Comparison of ENCODE assay signal across 8 mouse cellular contexts in genomic region chr6:111372626-111373380, GRCm38 (mm10).
A peak's percentile ranks its signal among the peaks of the same experiment; 100 is the strongest.
DNase-seq lines count a peak whose midpoint lies in the region; ATAC-seq and TF ChIP-seq lines count a peak whose summit lies in the region.

No protein-coding gene starts in this region.

- no peak overlapping the region for H3K4me3 ChIP-seq in heart, embryonic 11.5 days (ENCODE audit: low read depth, low read length)
- no peak overlapping the region for H3K4me3 ChIP-seq in layer of hippocampus, adult 2 months
- no peak overlapping the region for H3K4me3 ChIP-seq in neural tube, embryonic 12.5 days
- H3K4me3 ChIP-seq in intestine, embryonic 16.5 days (ENCODE audit: low read length): no peak overlapping the region

- H3K4me1 ChIP-seq in heart, embryonic 11.5 days (ENCODE audit: control insufficient read depth, insufficient read depth, low read length): peaks cover 7% of the 10 kb centered on the region; the same call in 1 of the 2 replicates
- H3K4me1 ChIP-seq in neural tube, embryonic 12.5 days: peaks cover 23% of the 10 kb centered on the region
- H3K4me1 ChIP-seq in intestine, embryonic 16.5 days (ENCODE audit: control insufficient read depth, insufficient read depth, low read length): no peaks in the 10 kb centered on the region

- H3K36me3 ChIP-seq in heart, embryonic 11.5 days (ENCODE audit: control insufficient read depth, insufficient read depth, low read length): no peaks in the 10 kb centered on the region
- no peaks in the 10 kb centered on the region for H3K36me3 ChIP-seq in neural tube, embryonic 12.5 days
- no peaks in the 10 kb centered on the region for H3K36me3 ChIP-seq in intestine, embryonic 16.5 days (ENCODE audit: control insufficient read depth, insufficient read depth, low read length)

- no peak overlapping the region; the same call in 1 of the 2 replicates for H3K4me2 ChIP-seq in heart, embryonic 11.5 days
- H3K4me2 ChIP-seq in neural tube, embryonic 12.5 days (replicated peaks): no peak overlapping the region
- H3K4me2 ChIP-seq in intestine, embryonic 16.5 days (ENCODE audit: low read depth, low read length): no peak overlapping the region

- no peak for TF ChIP-seq CTCF in layer of hippocampus, adult 2 months (conservative IDR thresholded peaks at IDR 0.05)

- DNase-seq in heart, postnatal 10 days: no peak
- peak; percentile 25 for DNase-seq in embryo, embryonic 10.5 days (ENCODE audit: low spot score)
- peak; percentile 74 to 75 for DNase-seq in layer of hippocampus, adult 2 months (ENCODE audit: low spot score in 2 of 2)
- DNase-seq in gastrocnemius, adult 18-20 months (ENCODE audit: low spot score): no peak
- no peak for DNase-seq in ovary, postnatal 10 days (ENCODE audit: low spot score)

- intact Hi-C loops in heart, postnatal 10 days (cut with DNase I): no loop called here

- no peaks in the 10 kb centered on the region for H3K9me3 ChIP-seq in heart, embryonic 11.5 days (replicated peaks; ENCODE audit: control insufficient read depth, low read length)
- H3K9me3 ChIP-seq in neural tube, embryonic 12.5 days: no peaks in the 10 kb centered on the region
- no peaks in the 10 kb centered on the region for H3K9me3 ChIP-seq in intestine, embryonic 16.5 days (ENCODE audit: control insufficient read depth, low read length)

- H3K27me3 ChIP-seq in heart, embryonic 11.5 days (ENCODE audit: control insufficient read depth, insufficient read depth, low read length): no peaks in the 10 kb centered on the region
- no peaks in the 10 kb centered on the region for H3K27me3 ChIP-seq in neural tube, embryonic 12.5 days (replicated peaks)
- no peaks in the 10 kb centered on the region for H3K27me3 ChIP-seq in intestine, embryonic 16.5 days (replicated peaks; ENCODE audit: control insufficient read depth, insufficient read depth, low read length)

- 0 out of 2 replicates have a peak overlapping the region, but pooled peaks have one; percentile 15 for H3K27ac ChIP-seq in heart, embryonic 11.5 days (ENCODE audit: low read depth, low read length)
- peak overlapping the region; percentile 84 for H3K27ac ChIP-seq in layer of hippocampus, adult 2 months
- no peak overlapping the region for H3K27ac ChIP-seq in neural tube, embryonic 12.5 days
- no peak overlapping the region for H3K27ac ChIP-seq in intestine, embryonic 16.5 days (ENCODE audit: low read length)

- no peak overlapping the region for H3K9ac ChIP-seq in heart, embryonic 11.5 days (ENCODE audit: low read depth, low read length)
- no peak overlapping the region for H3K9ac ChIP-seq in neural tube, embryonic 12.5 days
- no peak overlapping the region for H3K9ac ChIP-seq in intestine, embryonic 16.5 days (ENCODE audit: low read depth, low read length)

- no peak for ATAC-seq in heart, embryonic 11.5 days (replicated peaks; ENCODE audit: insufficient number of reproducible peaks, low FRiP score, low TSS enrichment)
- ATAC-seq in neural tube, embryonic 12.5 days (ENCODE audit: low FRiP score, low read depth): peak; percentile 76
- ATAC-seq in intestine, embryonic 16.5 days: no peak

- 43% methylated on average over 11 of the region's 11 CpGs for WGBS in heart, embryonic 11.5 days (ENCODE audit: insufficient replicate concordance)
- 33% methylated on average over 11 of the region's 11 CpGs for WGBS in neural tube, embryonic 12.5 days
- 42% methylated on average over 11 of the region's 11 CpGs for WGBS in intestine, embryonic 16.5 days

Comparison
In these comparisons a context has a peak if more than half of its experiments do, and no peak if none do; other contexts are left out.
1. H3K27ac ChIP-seq: peak in heart, embryonic 11.5 days (single experiment) and layer of hippocampus, adult 2 months (single experiment); none in neural tube, embryonic 12.5 days (single experiment) and intestine, embryonic 16.5 days (single experiment).
2. DNase-seq: peak in embryo, embryonic 10.5 days (single experiment) and layer of hippocampus, adult 2 months (2 of 2); none in heart, postnatal 10 days (0 of 2), gastrocnemius, adult 18-20 months (single experiment) and ovary, postnatal 10 days (single experiment).